Mouse (Mus musculus): ENCODE data around the gene 4931440F15Rik.
"Not testable (repeated sequence)": the region's sequence is repeated elsewhere in the genome, so short reads cannot be mapped to it uniquely, and the experiment has no call there.

The 4931440F15Rik gene

DNA sequence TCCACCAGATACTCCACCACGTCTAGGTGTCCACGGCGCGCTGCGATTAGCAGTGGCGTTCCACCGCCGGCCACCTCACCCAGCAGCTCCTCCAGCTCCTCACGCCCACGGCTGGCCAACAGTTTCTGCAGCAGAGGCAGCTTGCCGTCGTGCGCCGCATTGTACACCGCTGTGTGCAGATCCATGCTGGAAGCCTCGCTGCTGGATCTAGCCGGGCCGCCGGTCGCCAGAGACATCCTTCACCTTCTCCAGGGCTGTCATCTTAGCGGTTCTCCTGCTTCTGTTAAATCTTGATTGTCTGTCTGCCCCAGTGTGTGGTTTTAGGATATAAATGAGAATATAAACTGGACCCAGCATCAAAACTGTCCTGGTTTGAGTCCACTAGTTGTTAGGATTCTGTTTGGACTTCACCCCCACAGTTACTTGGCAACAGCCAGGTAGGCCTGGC lies at the start of gene 4931440F15Rik:
TSS of gene 4931440F15Rik (minus strand) at position 398 of the 448 bp plus-strand sequence.
- DNase-seq (ENCODE audit: low spot score): not testable (repeated sequence)

- DNase-seq (ENCODE audit: low spot score): not testable (repeated sequence)
These were observed 49.3 kb upstream of the 4931440F15Rik start for GRCm38 (mm10) chr11:29874781-29875180.

DNA sequence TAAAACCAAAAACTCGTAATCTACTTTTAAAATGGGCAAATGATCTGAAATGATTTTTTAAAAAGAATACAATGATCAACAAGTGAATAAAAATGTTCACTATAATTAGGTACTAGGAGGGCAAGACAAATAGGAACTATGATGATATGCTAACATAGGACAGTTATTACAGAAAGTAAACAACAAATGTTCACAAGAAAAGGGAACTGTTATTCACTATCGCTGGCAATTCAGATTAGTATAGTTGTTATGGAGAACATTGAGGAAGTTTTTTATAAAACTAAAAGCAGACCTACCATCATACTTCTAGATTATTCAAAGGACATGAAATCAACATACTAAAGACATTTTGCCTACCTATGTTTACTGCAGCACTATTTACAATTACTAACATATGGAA lies 44.7 kb upstream of the 4931440F15Rik start:
- no peak for DNase-seq (ENCODE audit: low spot score)

DNA sequence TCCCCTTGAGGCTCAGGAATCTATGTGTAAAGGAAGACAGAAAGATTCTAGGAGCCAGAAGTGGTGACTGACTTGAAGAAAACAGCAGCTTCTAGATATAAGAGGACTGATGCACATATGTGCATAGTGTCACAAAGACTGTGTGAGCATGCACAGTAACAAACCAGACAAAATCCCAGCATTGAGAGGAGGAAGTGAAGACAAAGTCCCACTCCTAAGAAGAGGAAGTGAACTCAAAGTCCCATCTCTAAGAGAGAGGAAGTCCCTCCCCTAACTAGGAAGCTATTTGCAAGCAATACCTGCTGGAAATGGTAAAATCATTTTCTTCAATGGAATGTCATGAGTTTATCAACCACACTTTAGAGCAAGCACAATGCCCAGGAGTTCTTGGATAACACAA lies 38.8 kb upstream of the 4931440F15Rik start:
- no peak for DNase-seq (ENCODE audit: low spot score)

DNA sequence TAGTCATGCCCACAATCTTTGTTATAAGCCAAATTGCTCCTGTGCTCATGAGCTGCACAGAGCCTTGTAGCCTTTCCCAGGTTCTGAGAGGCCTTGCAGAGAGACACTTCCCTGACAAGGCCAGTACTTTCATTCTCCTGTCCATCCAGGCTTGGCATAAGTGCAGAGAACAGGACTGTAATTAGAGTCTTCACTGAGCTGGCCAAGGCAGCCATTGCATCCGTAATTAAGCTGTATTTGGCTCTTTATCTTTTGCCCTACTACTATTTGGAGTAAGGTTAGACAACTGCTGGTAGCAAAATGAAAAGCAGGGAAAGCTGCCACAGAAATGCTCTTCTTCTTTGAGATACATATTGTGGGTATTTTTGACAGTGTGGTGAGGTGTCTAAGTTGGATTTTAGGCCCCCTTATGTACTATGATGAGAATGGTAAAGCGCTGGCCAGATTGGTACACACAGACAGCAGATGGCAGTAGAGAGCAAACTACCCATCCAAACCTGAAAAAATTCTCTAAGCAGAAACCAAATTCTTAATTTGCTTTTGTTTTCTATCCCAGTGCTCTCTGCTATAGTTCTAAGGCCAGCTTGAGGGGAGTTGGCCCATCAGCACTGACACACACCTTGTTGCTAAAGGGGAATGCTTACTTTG lies 36.4 kb upstream of the 4931440F15Rik start:
- DNase-seq (ENCODE audit: low spot score): peak; percentile 76

DNA sequence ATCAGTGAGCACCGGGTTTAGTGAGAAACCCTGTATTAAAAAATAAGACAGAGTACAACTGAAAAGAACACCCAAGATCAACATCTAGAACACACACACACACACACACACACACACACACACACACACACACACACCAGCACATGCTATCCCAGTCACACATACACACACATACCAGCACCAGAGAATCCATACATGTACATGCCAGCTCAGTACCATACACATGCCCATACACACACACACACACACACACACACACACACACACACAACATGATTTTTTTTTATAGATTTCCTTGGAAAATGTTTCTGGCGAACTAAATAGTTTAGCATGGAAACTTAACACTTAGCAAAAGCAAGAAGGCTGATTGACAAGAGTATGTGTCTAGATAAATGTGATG lies 35.6 kb upstream of the 4931440F15Rik start:
- DNase-seq (ENCODE audit: low spot score): no peak

GRCm38 (mm10) chr11:29840606-29841227 lies 15.2 kb upstream of the 4931440F15Rik start:
- DNase-seq (ENCODE audit: low spot score): no peak

GRCm38 (mm10) chr11:29839781-29840180 lies 14.3 kb upstream of the 4931440F15Rik start:
- no peak for DNase-seq (ENCODE audit: low spot score)

DNA sequence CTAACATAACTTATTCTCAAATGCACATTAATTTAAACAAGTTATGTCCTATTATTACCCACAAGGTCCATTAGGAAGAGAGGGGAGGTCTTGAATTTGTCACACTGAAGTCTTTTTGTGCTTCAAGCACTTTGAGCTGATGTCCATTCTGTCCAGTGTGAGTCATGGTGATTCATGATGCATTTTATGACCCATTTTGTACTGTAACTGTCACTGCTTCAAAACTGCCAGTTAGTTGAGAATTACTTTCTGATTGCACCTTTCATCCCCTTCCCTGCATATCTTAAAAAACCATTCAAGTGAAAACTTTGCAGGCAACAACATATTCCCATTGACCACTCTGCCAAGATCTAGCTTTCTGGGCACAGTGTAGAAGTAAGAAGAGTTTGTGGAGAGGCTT lies 11.6 kb upstream of the 4931440F15Rik start:
- no peak for DNase-seq (ENCODE audit: low spot score)

DNA sequence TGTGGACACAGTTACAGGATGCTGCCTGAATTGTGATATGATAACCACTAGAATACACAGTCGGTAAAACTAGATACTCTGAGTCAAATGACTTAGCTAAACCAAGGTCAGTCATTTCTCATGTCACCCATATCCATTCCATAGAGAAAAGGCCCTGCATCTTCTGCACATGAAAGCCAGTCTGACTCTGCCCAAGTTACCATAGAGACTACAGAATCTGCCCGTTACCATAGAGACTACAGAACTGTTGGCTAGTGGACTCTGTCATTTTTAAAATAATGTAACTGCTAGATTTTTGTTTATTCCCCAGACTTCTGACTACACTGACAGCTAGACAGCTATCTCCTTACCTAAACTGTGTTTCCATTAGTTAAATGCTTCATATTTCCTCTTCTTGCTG lies 2.3 kb upstream of the 4931440F15Rik start:
- no peak for DNase-seq (ENCODE audit: low spot score)

DNA sequence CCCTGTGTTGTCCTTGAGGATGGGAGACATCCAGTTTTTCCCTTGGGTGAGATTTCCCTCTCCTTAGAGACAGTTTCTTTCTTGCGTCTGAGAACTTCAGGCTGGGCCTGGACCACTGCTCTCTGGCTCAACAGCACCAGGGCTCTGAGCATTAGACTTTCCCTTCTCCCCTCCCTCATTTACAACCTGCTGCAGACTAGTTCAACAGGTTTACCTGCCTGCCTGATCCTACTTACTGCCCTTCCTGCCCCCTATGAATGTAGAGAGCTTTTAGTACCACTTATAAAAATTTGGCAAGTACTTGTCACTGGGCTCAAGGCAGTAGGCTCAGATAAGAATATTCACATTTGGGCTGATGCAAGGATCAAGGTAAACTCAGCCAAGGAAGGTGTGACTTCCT lies 533 bp upstream of the 4931440F15Rik start:
- no peak for DNase-seq (ENCODE audit: low spot score)

DNA sequence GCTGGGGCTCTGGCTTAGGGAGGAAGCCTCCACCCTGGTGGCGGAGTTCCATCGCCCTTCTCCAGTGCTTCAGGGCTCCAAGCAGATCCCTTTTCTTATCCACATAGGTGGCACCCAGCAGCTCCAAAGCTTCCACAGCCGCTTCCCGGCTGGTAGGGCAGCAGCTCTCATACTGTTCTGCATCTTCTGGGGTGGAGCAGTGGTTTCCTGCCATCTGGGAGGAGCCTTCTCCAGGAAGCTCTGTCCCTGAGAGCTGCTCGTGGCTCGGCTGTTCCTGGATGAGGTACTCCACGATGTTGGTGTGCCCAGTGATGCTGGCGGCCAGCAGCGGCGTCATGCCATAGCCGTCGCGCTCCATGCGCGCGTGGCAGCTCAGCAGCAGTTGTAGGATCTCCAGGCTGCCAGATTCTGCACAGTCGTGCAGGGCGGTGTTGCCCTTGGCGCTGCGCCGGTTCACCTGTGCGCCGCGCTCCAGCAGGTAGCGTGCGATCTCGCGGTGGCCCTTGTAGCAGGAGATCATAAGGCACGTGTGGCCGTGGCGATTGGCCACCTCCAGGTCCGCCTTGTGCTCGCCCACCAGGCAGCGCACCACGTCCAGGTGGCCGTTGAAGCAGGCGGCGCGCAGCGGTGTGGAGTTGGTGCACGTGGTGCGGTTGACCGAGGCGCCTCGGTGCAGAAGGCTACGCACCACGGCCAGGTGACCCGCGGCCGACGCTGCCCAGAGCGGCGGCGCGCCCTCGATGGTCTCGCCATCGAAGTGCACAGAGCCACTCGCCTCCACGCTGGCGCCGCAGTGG lies 796 bp downstream of the 4931440F15Rik start:
- DNase-seq (ENCODE audit: low spot score): not testable (repeated sequence)

DNA sequence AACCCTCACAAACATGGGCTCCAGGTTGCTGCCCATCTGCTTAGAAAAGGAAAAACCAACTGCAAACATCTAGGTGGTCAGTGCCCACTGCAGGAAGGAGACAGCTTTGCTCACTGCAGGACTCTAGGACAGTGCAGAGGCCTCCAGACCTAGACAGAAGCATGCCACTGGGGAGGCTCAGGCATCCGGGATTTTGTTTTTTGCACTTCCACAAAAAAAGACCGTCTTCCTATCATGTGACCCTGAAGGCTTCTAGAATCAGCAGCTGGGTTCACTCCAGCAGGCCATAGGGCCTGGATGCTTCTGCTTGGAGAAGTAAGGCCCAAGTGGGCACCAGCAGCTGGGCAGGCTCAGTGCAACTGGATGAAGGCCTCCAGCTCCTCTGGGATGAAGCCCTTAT lies 2.3 kb downstream of the 4931440F15Rik start:
- no peak for DNase-seq (ENCODE audit: low spot score)

GRCm38 (mm10) chr11:29815670-29816069 lies 9.8 kb downstream of the 4931440F15Rik start:
- DNase-seq (ENCODE audit: low spot score): no peak

DNA sequence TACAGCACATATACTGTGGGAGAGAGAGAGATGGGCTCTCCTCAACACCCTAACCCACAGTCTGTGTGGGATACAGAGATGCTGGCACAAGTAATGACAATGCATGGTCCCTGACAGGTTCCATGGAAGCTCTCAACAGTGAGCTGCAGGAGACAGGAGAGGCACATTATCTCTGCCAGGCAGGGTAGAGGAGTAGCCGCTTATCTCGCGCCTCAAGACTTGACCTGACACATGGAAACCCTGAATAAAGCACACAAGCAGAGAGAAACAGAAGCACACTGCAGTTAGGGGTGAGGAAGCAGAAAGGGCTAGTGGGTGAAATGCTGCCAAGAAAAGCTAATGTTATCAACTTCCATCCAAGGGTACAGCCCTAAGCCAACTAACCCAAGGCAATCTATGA lies 10.2 kb downstream of the 4931440F15Rik start:
- DNase-seq (ENCODE audit: low spot score): no peak

DNA sequence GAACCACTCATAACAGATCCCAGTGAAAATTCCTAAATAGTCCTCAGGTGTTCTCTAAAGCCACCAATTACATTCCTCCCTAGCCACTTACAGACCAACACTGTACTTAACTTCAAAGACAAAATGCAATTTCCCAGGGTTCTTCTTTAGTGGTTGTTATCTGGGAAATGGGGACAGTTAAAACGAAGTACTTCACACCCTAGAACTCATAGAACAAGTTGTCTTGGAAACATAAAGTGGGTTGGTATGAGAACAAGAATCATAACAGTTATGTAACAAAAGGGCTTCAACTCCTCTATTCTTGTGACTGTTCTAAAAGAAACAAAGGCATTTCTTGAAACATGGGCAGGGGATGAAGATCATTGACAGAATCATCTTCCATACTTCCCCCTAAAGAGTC lies 12.2 kb downstream of the 4931440F15Rik start:
- DNase-seq (ENCODE audit: low spot score): no peak

DNA sequence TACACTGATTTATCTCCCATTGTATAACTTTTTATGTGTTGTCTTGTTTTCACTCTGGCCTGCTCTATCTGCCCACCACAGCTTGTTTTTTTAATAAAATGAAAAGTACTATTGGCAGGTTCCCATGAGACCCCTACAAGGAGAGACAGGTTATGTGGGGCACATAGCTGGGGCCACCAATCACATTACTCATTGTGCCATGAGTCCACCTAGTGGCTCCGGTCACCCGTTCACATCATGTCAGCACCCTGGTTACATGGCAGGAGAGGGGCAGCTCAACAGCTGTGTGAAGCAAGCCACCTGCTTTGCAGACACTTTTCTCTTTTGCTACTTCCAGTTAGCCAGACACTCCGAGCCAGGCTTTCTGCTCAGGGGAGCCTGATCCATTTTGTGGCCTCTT lies 13.0 kb downstream of the 4931440F15Rik start:
- DNase-seq (ENCODE audit: low spot score): no peak

- no peak for DNase-seq (ENCODE audit: low spot score)
These were observed 15.1 kb downstream of the 4931440F15Rik start for GRCm38 (mm10) chr11:29810324-29810723.

DNA sequence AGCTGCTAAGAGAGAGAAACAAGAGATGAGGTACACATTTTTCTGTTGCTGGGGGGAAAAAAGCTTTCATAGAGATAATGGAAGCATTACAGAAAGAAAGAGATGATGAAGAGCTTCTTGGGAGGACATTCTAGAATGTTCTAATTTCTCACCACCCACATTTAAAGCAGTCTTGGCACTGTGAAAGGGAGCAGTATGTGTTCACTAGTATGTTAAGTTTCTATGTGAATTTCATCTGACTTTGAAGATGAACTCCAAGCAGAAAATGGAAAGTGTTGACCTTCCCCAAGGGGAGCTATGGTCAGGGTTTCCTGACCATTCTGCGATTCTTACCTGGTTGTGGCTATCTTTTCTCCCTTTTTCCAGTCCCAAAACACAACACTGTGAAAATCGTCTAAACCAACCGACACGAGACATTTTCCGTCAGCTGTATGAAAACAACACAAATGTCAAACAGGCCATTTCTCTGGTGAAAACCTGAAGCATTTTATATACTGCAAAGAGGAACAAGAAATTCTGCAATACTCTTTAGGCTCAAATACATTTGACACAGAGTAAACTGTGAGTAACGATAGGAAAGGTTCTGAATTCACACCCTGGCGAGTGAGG lies 16.4 kb downstream of the 4931440F15Rik start:
- no peak for DNase-seq (ENCODE audit: low spot score)

DNA sequence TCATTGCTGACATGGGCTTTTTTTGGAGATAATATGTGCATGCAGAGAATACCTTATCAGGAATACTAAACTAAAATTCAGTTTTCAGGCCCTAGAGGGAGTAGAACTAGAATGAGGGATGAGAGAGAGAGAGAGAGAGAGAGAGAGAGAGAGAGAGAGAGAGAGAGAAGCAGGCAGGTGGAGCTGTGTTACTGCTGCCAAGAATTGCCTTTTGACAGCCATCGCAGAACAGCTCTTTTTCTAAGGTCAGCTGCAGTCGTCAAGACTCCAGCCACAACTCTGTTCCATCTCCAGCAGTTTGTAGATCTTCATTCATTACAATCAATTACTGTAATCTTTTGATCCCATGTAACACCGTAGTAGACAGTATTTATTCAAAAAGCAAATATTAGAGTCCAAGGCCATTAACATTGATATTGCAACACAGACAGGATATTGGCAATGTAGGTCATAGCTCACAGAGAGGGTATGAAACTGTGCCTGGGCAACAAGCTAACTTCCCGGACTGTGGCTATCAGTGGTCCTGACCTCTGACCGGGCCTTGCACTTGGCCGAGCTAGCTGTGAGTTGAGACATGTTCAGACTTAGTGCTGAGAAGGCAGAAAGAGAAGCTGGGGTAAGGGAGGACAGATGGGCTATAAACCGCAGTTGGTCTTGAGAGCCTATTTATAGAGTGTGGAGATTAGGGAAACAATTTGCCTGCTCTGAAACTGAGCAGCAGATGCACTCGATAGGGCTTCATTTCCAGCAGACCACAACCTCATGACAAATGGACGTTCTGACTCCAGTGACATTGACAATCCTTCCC lies 17.1 kb downstream of the 4931440F15Rik start:
- DNase-seq (ENCODE audit: low spot score): no peak

DNA sequence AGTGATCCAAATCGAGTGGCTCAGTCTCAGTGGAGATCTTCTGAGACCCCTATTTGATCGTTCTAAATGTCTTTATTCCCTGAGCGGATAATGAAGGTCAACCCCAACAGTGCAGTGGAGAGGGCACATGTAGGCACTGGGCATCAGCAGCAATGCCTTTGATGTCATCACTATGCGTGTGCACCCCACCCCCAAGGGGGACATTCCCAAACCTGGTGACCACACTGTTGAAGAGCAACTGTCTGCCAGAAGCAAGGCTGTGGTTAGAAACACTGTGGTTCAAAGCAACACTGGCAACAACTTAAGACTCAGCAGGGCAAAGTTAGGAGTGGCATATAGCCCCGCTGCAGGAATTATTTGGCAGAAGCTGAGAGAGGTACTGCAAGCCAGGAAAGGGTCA lies 18.1 kb downstream of the 4931440F15Rik start:
- no peak for DNase-seq (ENCODE audit: low spot score)
